Mouse (Mus musculus): Measurements from ENCODE around the gene Myo18a.
A peak's percentile ranks its signal among the peaks of the same experiment; 100 is the strongest.

Gene Myo18a

DNA sequence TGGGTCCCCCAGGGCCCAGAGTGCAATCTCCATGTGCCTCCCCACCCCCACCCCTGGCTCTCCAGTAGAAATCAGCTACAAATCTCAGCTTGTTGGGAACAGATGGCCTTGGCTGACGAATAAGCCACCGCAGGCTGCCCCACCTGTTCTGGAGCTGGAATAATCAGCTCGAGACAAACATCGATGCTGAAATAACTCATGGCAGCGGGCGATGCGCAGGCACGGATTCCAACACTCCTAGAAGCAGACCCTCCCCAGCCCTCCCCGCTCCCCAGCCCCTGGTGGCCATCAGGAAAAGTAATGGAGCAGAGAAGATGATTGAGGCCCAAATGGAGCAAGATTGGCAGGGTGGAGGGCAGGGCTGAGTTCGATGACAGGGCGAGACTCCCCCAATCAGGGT, 109.2 kb downstream of the Myo18a start:
- DNase-seq (ENCODE audit: low spot score), result no peak

GRCm38 (mm10) chr11:77872685-77873084, 109.6 kb downstream of the Myo18a start:
- no peak for DNase-seq (ENCODE audit: low spot score)

DNA sequence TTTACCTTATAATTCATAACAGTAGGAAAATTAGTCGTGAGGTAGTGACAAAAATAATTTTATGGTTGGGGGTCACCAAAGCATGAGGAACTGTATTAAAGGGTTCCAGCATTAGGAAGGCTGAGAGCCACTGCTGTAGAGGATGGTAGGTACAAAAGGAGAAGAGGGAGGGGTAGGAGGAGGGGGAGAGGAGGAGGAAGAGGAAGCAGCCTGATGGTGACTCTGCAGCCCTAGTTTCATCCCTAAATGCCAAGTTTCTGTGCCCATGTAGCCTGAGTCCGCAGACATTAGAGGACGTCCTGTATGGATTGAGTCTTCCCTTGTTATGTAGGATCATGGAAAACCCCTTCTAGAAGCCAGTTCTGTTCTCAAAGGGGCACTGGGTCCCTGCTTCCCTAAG, 110.1 kb downstream of the Myo18a start:
- DNase-seq (ENCODE audit: low spot score), result no peak

- no peak for DNase-seq (ENCODE audit: low spot score)
Observed at GRCm38 (mm10) chr11:77874685-77875231, 111.7 kb downstream of the Myo18a start.

DNA sequence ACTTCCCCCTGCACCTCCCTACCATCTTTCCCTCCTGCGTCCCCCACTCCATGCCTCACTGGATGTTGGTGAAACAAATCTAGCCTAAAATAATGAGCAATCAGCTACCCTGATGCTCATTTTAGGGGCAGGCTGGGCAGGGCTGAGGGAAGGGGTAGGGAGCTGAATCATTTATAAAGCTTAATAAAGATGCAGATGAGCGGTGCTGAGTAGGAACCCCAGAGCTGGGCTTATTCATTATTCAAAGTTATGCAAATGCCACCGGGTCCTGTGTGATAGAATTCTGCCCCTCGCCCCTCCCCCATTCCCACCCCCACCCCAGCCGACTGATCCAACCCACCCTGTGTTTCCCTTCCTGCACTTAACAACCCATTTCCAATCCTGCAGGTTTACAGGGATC, 112.2 kb downstream of the Myo18a start:
- DNase-seq (ENCODE audit: low spot score), result no peak

- no peak for DNase-seq (ENCODE audit: low spot score)
Observed at GRCm38 (mm10) chr11:77875847-77876759, 113.1 kb downstream of the Myo18a start.

- no peak for DNase-seq (ENCODE audit: low spot score)
Observed at GRCm38 (mm10) chr11:77876760-77877148, 113.7 kb downstream of the Myo18a start.

- DNase-seq (ENCODE audit: low spot score), result no peak
Observed at GRCm38 (mm10) chr11:77884524-77885245, 121.6 kb downstream of the Myo18a start.

- no peak for DNase-seq (ENCODE audit: low spot score)
Observed at GRCm38 (mm10) chr11:77885246-77885575, 122.2 kb downstream of the Myo18a start.

- no peak for DNase-seq (ENCODE audit: low spot score)
Observed at GRCm38 (mm10) chr11:77887373-77887960, 124.4 kb downstream of the Myo18a start.

DNA sequence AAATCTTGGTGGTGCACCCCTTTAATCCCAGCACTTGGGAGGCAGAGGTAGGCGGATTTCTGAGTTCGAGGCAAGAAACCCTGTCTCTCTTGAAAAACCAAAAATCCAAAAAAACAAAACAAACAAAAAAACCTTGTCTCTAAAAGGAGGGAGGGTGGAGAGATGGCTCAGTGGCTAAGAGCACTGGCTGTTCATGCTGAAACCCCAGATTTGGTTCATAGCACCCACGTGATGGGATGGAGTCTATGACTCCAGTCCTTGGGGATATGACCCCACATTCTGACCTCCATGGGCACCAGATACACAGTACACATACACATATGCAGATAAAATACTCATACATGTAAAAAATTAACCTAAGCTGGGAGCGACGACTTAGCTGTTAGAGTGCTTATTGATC, 125.8 kb downstream of the Myo18a start:
- DNase-seq (ENCODE audit: low spot score), result no peak

- no peak for DNase-seq (ENCODE audit: low spot score)
Observed at GRCm38 (mm10) chr11:77889484-77889883, 126.4 kb downstream of the Myo18a start.

DNA sequence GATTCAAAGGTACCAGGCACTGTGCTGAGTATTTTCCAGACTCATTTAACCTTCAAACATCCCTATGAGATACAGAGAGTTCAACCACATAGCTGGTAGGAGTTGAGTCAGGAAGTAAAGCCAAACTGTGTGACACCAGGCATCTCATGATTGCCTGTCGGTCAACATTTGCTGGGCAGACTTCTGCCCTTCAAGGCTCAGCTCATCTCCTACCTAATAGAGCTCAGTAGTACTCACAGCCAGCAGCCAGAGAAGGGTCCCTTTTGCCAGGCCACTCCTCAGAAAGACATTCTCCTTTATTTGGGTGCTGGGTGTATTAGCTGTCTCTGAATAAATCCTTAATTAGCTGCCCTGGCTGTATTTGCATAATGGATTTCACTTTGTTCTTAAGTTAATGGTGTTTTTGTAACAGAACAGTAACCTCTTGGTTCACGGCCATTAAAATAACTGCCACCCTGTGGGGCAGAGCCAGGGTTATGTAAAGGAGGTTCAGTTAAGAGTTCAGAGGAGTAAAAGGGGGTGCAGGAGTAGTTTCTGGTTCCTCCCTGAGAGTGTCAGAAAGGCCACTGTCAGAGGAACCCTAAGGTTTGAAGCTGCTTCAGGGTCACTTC, 127.7 kb downstream of the Myo18a start:
- DNase-seq (ENCODE audit: low spot score), result no peak

DNA sequence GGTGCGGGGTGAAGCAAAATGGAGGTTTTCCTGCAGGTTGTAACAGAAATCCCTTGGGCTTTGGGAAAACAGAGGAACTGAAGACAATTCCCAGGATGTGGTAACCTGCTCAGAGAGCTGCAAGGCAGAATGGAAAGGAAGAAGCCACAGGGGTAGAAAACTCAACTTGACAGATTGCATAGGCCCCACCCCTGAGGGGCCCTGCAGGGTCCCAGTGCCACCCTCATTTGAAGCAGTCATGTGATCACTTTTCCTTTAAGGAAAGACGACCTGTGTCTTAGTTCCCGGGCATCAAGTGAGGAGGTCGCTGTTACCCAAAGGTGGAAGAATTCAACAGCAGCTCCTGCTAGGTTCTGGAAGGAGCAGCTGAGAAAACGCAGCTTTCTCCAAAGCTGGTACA, 129.8 kb downstream of the Myo18a start:
- DNase-seq (ENCODE audit: low spot score), result no peak

GRCm38 (mm10) chr11:77893283-77893682, 130.2 kb downstream of the Myo18a start:
- DNase-seq (ENCODE audit: low spot score), result no peak

DNA sequence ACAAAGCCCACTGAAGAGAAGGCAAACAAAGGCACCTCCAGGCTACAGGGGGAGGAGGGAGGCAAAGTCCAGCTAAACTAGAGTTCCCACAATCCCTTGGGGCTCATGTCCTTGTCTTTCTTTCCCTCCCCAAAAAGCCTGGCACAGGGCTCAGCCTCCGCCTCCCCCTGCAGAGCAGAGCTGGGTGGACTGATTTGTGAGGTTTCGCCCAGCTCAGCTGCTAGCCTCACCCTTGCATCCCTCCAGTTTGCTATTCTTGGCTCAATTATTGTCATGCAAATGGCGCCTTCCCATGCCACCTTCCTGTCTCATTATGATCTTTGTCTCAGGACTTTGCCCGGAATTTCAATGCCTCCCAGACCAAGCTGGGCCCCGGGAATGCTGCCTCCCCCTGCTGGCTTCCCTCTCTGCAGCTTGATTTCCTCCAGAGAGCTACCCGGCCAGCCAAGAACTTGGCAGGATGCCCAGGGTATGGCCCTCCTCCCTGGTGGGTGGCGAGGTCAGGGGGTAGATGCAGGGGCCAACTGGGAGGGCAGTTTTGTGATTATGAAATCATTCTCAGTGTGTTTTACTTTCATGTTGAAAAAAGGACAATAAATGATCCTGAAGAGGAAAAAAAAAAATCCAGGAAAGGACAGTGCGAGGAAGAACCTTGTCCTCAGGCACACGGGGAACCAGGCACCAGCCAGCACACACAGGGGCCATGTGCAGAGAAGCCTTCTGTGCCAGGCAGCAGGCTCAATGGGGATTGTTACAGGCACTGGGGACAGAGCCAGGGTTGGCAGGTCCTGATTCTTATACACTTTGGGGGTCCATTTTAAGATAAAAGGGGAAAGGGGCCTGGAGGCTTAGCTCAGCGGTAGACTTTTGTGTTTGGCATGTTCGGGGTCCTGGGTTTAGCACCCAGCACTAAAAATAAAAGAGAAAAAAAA, 131.0 kb downstream of the Myo18a start, which contains the start of gene Pipox:
TSS of gene Pipox (minus strand) at position 310 of the 932 bp plus-strand sequence.
- DNase-seq (ENCODE audit: low spot score), result peak; percentile 91

DNA sequence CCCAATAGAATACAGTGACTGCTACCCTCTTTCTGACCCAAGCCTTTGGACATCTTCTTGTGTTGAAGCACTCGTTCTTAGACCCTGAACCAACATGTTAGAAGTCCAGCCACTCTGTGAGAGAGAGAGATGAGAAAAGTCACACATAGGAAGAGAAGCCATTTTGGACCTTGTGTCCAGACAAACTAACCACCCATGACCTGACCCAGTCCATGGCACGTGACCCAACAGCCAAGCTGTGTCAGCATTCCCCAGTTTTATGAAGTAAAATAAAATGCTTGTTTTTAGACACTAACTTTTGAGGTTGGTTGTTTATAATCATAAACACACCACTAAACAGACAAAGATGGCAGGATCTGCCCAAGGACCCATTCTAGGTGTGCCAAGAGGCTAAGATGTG, 131.9 kb downstream of the Myo18a start:
- DNase-seq (ENCODE audit: low spot score), result no peak

GRCm38 (mm10) chr11:77896011-77896410, 133.0 kb downstream of the Myo18a start:
- no peak for DNase-seq (ENCODE audit: low spot score)

DNA sequence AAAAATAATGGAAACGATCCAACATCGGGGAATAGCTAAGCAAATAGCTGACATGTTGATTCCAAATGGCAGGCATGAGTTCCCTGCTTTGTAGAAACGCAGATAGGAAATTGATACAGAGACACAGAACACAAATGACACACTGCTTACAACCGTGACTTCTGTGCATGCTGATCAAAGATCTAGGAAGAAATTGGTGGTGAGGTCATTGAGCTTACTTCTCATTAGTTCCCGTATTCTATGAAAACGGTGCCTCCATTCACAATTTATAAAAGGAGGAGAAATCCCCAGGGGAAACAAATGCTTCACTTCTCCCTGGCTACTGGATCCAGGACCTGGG, 133.4 kb downstream of the Myo18a start:
- DNase-seq (ENCODE audit: low spot score), result no peak

GRCm38 (mm10) chr11:77896820-77897805, 134.1 kb downstream of the Myo18a start:
- no peak for DNase-seq (ENCODE audit: low spot score)

Data from ovary, adult 18-20 months (tissue).